Mouse (Mus musculus): ENCODE measurements at regions not wholly inside any gene's neighbourhood (a gene's known extent, or its start where the extent isn't known, plus 50 kb on each side); places are given as distances from the start of the nearest gene placed in this dataset.
"Not testable (repeated sequence)": the region's sequence is repeated elsewhere in the genome, so short reads cannot be mapped to it uniquely, and the experiment has no call there.

GRCm38 (mm10) chr5:3264988-3265738 is 76.1 kb upstream of the Cdk6 start:
- H3K4me1 ChIP-seq; H3K36me3 ChIP-seq (ENCODE audit: poor library complexity, severe bottlenecking); ATAC-seq; H3K9me3 ChIP-seq (replicated peaks); H3K9ac ChIP-seq; H3K27ac ChIP-seq; H3K4me2 ChIP-seq; H3K27me3 ChIP-seq; H3K4me3 ChIP-seq: not testable (repeated sequence)
- WGBS = 86% methylated on average over 8 of the region's 8 CpGs

DNA sequence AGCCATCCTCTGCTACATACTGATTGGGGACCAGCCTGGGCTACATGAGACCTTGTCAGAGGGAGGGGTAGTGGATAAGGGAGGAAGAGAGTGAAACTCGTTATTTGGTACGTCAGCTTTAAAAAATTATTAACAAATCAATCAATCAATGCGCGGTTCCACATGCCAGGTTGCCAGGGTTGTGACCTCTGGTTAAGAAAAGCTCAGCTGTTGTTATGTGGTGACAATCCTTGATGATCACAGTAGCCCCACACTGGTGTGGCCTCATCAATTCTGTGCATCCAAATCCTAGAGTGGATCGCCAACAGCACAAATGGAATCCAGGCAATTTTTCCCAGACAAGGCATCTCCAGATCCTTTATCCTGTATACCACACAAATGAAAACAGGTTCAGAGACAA is 74.3 kb upstream of the Cdk6 start:
- no peaks in the 10 kb centered on the region for H3K4me1 ChIP-seq
- H3K27ac ChIP-seq = no peak overlapping the region
- ATAC-seq = no peak
- no peak overlapping the region for H3K4me3 ChIP-seq
- no peaks in the 10 kb centered on the region for H3K36me3 ChIP-seq (ENCODE audit: poor library complexity, severe bottlenecking)
- H3K4me2 ChIP-seq = no peak overlapping the region
- H3K27me3 ChIP-seq = no peaks in the 10 kb centered on the region
- 90% methylated on average over 5 of the region's 5 CpGs for WGBS
- H3K9ac ChIP-seq = no peak overlapping the region
- H3K9me3 ChIP-seq (replicated peaks) = no peaks in the 10 kb centered on the region

DNA sequence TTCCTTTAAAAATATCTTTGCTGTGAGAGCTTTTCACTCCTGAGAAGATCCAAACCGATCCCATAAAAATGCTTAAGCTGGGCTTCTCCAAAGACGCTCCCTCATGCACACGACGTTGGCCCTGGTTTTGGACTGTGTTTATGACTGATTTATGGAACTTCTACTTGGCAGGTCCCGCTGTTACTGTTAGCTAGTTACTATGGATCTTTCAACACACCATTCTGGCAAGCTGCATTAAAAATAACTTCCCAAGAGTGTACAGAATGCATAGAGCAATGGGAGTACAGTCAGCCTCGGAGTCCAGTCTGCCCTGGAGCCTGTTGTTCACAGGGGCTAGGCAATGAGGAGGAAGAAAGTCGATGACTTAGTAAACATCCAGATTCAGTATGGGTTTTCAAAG is 71.5 kb upstream of the Cdk6 start:
- no peak overlapping the region for H3K27ac ChIP-seq
- no peaks in the 10 kb centered on the region for H3K27me3 ChIP-seq
- H3K4me2 ChIP-seq = no peak overlapping the region
- no peak overlapping the region for H3K9ac ChIP-seq
- no peaks in the 10 kb centered on the region for H3K9me3 ChIP-seq (replicated peaks)
- no peaks in the 10 kb centered on the region for H3K4me1 ChIP-seq
- ATAC-seq = no peak
- H3K4me3 ChIP-seq = no peak overlapping the region
- 91% methylated on average over 7 of the region's 7 CpGs for WGBS
- H3K36me3 ChIP-seq (ENCODE audit: poor library complexity, severe bottlenecking) = no peaks in the 10 kb centered on the region

GRCm38 (mm10) chr5:3273140-3273539 is 68.1 kb upstream of the Cdk6 start:
- not testable (repeated sequence) for H3K27ac ChIP-seq; ATAC-seq; H3K36me3 ChIP-seq (ENCODE audit: poor library complexity, severe bottlenecking); H3K4me3 ChIP-seq; H3K4me2 ChIP-seq; H3K27me3 ChIP-seq; H3K9ac ChIP-seq; H3K4me1 ChIP-seq; H3K9me3 ChIP-seq (replicated peaks)
- 89% methylated on average over 1 of the region's 1 CpGs for WGBS

- H3K9ac ChIP-seq; ATAC-seq; H3K36me3 ChIP-seq (ENCODE audit: poor library complexity, severe bottlenecking); H3K4me2 ChIP-seq; H3K4me3 ChIP-seq; H3K9me3 ChIP-seq (replicated peaks); H3K4me1 ChIP-seq; H3K27me3 ChIP-seq; H3K27ac ChIP-seq: not testable (repeated sequence)
- 95% methylated on average over 16 of the region's 16 CpGs for WGBS
These were observed 64.0 kb upstream of the Cdk6 start for GRCm38 (mm10) chr5:3277241-3277640.

GRCm38 (mm10) chr5:3278956-3279355 is 62.3 kb upstream of the Cdk6 start:
- H3K4me2 ChIP-seq; H3K27ac ChIP-seq; H3K27me3 ChIP-seq; H3K9ac ChIP-seq; H3K4me3 ChIP-seq; H3K4me1 ChIP-seq; ATAC-seq; H3K36me3 ChIP-seq (ENCODE audit: poor library complexity, severe bottlenecking); H3K9me3 ChIP-seq (replicated peaks): not testable (repeated sequence)
- 84% methylated on average over 5 of the region's 5 CpGs for WGBS

GRCm38 (mm10) chr5:3281911-3282506 is 59.3 kb upstream of the Cdk6 start:
- H3K27ac ChIP-seq; H3K27me3 ChIP-seq; H3K4me2 ChIP-seq; H3K4me3 ChIP-seq; ATAC-seq; H3K9ac ChIP-seq; H3K36me3 ChIP-seq (ENCODE audit: poor library complexity, severe bottlenecking); H3K9me3 ChIP-seq (replicated peaks); H3K4me1 ChIP-seq: not testable (repeated sequence)
- WGBS = 70% methylated on average over 8 of the region's 8 CpGs

GRCm38 (mm10) chr5:3283083-3283482 is 58.2 kb upstream of the Cdk6 start:
- 89% methylated on average over 3 of the region's 3 CpGs for WGBS

DNA sequence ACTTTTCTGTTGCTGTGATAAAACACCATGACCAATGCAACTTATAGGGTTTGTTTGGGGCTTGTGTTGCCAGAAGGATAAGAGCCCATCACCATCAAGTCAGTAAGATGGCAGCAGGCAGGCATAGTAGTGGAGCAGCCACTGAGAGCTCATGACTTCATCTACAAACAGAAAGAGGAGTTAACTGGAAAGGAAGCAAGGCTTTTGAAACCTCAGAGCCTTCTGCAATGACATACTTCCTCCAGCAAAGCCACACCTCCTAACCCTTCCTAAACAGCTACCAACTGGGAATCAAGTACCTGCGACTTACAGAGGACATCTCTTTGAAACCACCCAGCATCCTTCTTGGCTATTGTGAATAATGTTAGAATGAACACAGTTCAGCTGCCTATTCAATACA is 57.0 kb upstream of the Cdk6 start:
- not testable (repeated sequence) for H3K4me1 ChIP-seq; H3K4me2 ChIP-seq; H3K9ac ChIP-seq; H3K4me3 ChIP-seq; H3K27ac ChIP-seq; H3K27me3 ChIP-seq; H3K9me3 ChIP-seq (replicated peaks); ATAC-seq; H3K36me3 ChIP-seq (ENCODE audit: poor library complexity, severe bottlenecking)
- WGBS = 96% methylated on average over 1 of the region's 1 CpGs

More at GRCm38 (mm10) chr5:3283083-3283482, 58.2 kb upstream of the Cdk6 start:
- Histone ChIP-seq H3K9me3 (replicated peaks) (0 out of 2 replicates have a peak, but pooled peaks cover 4% of the 10 kb centered on the region), H3K9ac (no peak overlapping the region), H3K4me1 (no peaks in the 10 kb centered on the region), H3K36me3 (ENCODE audit: poor library complexity, severe bottlenecking) (no peaks in the 10 kb centered on the region), H3K27ac (no peak overlapping the region), H3K27me3 (no peaks in the 10 kb centered on the region), H3K4me3 (no peak overlapping the region), H3K4me2 (no peak overlapping the region)
- ATAC-seq = no peak

DNA sequence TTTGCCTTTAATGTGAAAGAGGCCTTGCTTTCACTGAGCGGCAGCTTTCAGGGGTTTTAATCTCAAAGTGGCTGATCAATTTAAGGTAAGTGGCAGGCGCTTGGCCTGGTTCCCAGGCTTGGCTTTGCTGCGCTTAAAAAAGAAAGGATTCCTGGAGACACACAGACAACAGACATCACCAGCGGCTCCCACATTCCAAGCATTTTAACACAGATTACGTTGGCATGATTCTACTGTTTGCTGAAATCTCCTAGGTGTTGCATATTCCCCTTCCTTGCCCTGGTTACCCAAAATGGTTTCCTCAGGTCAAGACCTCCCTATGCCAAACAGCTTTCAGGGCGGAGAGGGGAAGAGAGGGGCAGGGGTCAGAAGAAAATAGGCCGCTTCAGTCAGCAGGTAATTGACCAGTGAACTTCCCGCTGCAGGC is 51.3 kb upstream of the Cdk6 start:
- not testable (repeated sequence) for H3K36me3 ChIP-seq (ENCODE audit: poor library complexity, severe bottlenecking); H3K9ac ChIP-seq; H3K27me3 ChIP-seq; H3K4me3 ChIP-seq; H3K27ac ChIP-seq; H3K4me1 ChIP-seq; H3K4me2 ChIP-seq; H3K9me3 ChIP-seq (replicated peaks)
- 3% methylated on average over 8 of the region's 8 CpGs for WGBS
- ATAC-seq = peak; percentile 80
